Mouse (Mus musculus) liver, embryonic 16.5 days (tissue): Measurements from ENCODE around the gene Cdc42se2. TPM values are rescaled to one million over a fixed set of nuclear protein-coding genes. Genes with fewer than 3 reads are reported as not detected.

Experiments used
- polyA plus RNA-seq: library from polyadenylated mRNA; unstranded; fragments of >200 nt; fragmentation: Nextera tagmentation; extraction: Ambion mirVana; gene quantifications from 2 replicates; pipeline ENCODE4 v1.2.1, GENCODE M21; 2015

The Cdc42se2 gene
- polyA plus RNA-seq, 1 experiment from 2014 or later, result 19.1 TPM

Other genes starting within 250 kb of the Cdc42se2 start
- 3.2 and 3.8 TPM in 2 replicates for gene Lyrm7, start 73.2 kb upstream of the Cdc42se2 start, polyA plus RNA-seq
- gene Hint1, start 78.7 kb upstream of the Cdc42se2 start, polyA plus RNA-seq, result 358 and 381 TPM in 2 replicates
- gene Gpx3, start 114.8 kb upstream of the Cdc42se2 start, polyA plus RNA-seq, result 39.1 and 45.2 TPM in 2 replicates
- 5.2 and 6.5 TPM in 2 replicates for gene Tnip1, start 175.2 kb upstream of the Cdc42se2 start, polyA plus RNA-seq
- 56.9 and 66.1 TPM in 2 replicates for gene Anxa6, start 245.8 kb upstream of the Cdc42se2 start, polyA plus RNA-seq